Mouse (Mus musculus) kidney, postnatal 0 days (tissue): Measurements from ENCODE around the gene Tstd2. TPM values are rescaled to one million over a fixed set of nuclear protein-coding genes. Genes with fewer than 3 reads are reported as not detected.
A peak's percentile ranks its signal among the peaks of the same experiment; 100 is the strongest.

ENCODE experiments used
- ATAC-seq: fragments of 200-750 bp; cut with Nextera tagmentation; replicated peaks from 2 replicates; pipeline ENCODE4 v1.8.0; 2017; ENCODE audit warnings: low read depth, moderate number of reproducible peaks, moderate TSS enrichment, moderate library complexity; ENCODE audit not compliant: low FRiP score
- DNase-seq: peaks from one replicate; pipeline ENCODE4 v3.0.0-alpha.2; 2016; ENCODE audit warnings: low spot score
- H3K27ac ChIP-seq: fragments of 300-500 bp; sonication (generic); 2 replicates; pipeline ENCODE4 v1.5.1; 2014; ENCODE audit warnings: mild to moderate bottlenecking
- H3K27me3 ChIP-seq: fragments of 300-500 bp; sonication (generic); 2 replicates; pipeline ENCODE4 v1.6.1; 2014; ENCODE audit warnings: low read length, mixed read lengths; ENCODE audit not compliant: insufficient read depth
- H3K36me3 ChIP-seq: fragments of 300-500 bp; sonication (generic); 2 replicates; pipeline ENCODE4 v1.6.1; 2014; ENCODE audit warnings: low read length, mixed read lengths; ENCODE audit not compliant: insufficient read depth
- H3K4me1 ChIP-seq: fragments of 300-500 bp; sonication (generic); replicated peaks from 2 replicates; pipeline ENCODE4 v1.6.1; 2014; ENCODE audit warnings: antibody characterized with exemption, low read length, mixed read lengths; ENCODE audit not compliant: insufficient read depth
- H3K4me2 ChIP-seq: fragments of 300-500 bp; sonication (generic); 2 replicates; pipeline ENCODE4 v1.6.1; 2014; ENCODE audit warnings: mild to moderate bottlenecking, low read length, moderate library complexity, mixed read lengths
- H3K4me3 ChIP-seq: fragments of 300-500 bp; sonication (generic); replicated peaks from 2 replicates; pipeline ENCODE4 v1.5.1; 2014; ENCODE audit warnings: low read depth, low read length
- H3K9ac ChIP-seq: fragments of 300-500 bp; sonication (generic); 2 replicates; pipeline ENCODE4 v1.6.1; 2014; ENCODE audit warnings: low read depth, low read length
- H3K9me3 ChIP-seq: fragments of 300-500 bp; sonication (generic); replicated peaks from 2 replicates; pipeline ENCODE4 v1.6.1; 2016; ENCODE audit warnings: low read length, inconsistent platforms, mixed read lengths
- CTCF ChIP-seq: IDR thresholded peaks from 2 replicates; pipeline ENCODE4 v1.5.1; 2016; ENCODE audit warnings: antibody characterized with exemption, low read depth, mild to moderate bottlenecking, moderate library complexity
- WGBS: fragments of 180-500 bp; shearing (Covaris S2); extraction: QIAGEN DNeasy Blood & Tissue Kit; methylation state at CpG from one replicate; pipeline ENCODE4 v1.1.7; 2014; 5-methylcytosine and 5-hydroxymethylcytosine counted together
- polyA plus RNA-seq: library from polyadenylated mRNA; unstranded; fragments of >200 nt; fragmentation: Nextera tagmentation; extraction: Ambion mirVana; gene quantifications from 2 replicates; pipeline ENCODE4 v1.2.1, GENCODE M21; 2015

The Tstd2 gene
- polyA plus RNA-seq, 1 experiment from 2014 or later = 23.5 TPM

DNA sequence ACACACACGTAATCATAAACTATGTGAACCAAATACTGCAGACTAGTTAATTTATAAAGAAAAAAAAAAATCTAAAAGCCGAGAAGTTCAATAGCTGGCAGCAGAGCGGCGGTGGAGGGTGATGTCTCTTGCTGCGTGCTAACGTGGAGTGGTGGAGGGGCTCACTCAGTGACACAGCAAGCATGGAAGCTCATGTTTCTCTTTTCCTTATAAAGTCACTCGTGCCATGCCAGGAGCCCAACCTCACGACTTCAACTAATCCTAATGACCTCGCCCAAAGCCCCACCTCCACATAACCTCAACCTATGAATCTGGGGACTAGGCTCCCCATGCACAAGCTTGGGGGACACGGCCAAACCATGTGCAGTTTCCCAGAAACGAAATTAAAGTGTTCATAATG, 55.9 kb downstream of the Tstd2 start:
- DNase-seq (peak; percentile 24), ATAC-seq (no peak)
- Histone ChIP-seq H3K4me1 (peaks cover 11% of the 10 kb centered on the region; the same call in 1 of the 2 replicates), H3K27me3 (no peaks in the 10 kb centered on the region), H3K4me2 (no peak overlapping the region), H3K4me3 (no peak overlapping the region), H3K9me3 (no peaks in the 10 kb centered on the region), H3K36me3 (no peaks in the 10 kb centered on the region), H3K9ac (no peak overlapping the region), H3K27ac (no peak overlapping the region)
- no peak for TF ChIP-seq CTCF
- WGBS = 49% methylated on average over 11 of the region's 11 CpGs

DNA sequence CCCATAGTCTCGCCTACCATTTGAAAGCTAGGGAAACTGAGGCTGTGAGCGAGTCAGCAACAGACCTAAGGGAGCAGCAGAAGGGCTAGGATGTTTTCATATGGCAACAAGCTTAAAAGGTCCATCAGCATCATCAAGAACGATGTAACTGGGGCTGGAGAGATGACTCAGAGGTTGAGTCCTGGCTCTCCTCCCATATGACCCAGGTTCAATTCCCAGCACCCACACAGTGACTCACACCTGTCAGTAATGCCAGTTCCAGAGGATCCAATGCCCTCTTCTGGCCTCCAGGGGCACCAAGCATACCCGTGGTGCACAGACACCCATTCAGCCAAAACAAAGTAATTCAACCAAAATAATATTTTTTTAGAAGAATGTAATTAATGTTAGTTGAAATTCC, 58.2 kb downstream of the Tstd2 start:
- ATAC-seq (no peak), DNase-seq (no peak)
- H3K27ac ChIP-seq = no peak overlapping the region
- peaks cover 5% of the 10 kb centered on the region; the same call in 1 of the 2 replicates for H3K4me1 ChIP-seq
- H3K4me3 ChIP-seq = no peak overlapping the region
- H3K27me3 ChIP-seq = no peaks in the 10 kb centered on the region
- TF ChIP-seq CTCF = no peak
- no peaks in the 10 kb centered on the region for H3K9me3 ChIP-seq
- no peak overlapping the region for H3K9ac ChIP-seq
- H3K36me3 ChIP-seq = no peaks in the 10 kb centered on the region
- no peak overlapping the region for H3K4me2 ChIP-seq
- WGBS = 85% methylated on average over 4 of the region's 4 CpGs

DNA sequence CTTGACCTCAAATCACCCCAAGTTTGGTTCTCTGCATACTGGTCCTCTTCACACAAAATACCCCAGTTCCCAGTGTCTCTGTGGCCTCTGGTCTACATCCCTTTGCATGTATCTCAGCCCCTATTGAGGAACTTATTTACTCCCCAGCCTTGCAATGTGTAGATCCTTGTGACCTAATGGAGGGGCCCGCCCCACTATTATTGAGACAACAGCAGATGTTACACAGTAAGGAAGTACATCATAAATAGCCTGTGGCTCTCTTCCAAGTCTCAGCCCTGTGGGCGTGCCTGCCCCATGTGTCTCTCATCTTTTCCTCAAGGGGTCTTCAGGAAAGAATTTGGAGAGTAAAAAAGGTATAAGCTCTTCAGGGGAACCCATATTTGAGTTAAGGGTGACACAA, 61.6 kb downstream of the Tstd2 start:
- ATAC-seq (no peak), DNase-seq (peak; percentile 46)
- Histone ChIP-seq H3K9me3 (no peaks in the 10 kb centered on the region), H3K4me2 (no peak overlapping the region), H3K36me3 (no peaks in the 10 kb centered on the region), H3K4me3 (no peak overlapping the region), H3K4me1 (no peaks in the 10 kb centered on the region), H3K9ac (no peak overlapping the region), H3K27ac (no peak overlapping the region), H3K27me3 (no peaks in the 10 kb centered on the region)
- 50% methylated on average over 2 of the region's 2 CpGs for WGBS
- no peak for TF ChIP-seq CTCF

DNA sequence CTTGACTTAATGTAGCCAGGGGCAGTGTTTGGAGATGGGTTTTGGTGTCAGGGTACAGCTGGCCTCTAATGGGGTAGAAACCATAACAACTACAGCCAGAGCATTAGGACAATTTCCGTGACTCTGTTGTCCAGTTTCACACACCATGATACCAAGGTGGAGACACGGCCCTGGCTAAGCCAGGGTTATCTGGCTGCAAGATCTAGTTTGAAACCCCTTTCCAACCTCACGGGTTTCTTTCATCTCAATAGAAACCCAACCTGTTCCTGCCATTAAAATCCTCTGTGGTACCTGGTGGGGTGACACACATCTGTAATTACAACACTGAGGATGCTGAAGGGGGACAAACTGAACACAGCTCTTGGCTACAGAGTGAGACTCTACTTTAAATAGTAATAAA, 62.8 kb downstream of the Tstd2 start:
- H3K4me1 ChIP-seq = no peaks in the 10 kb centered on the region
- no peak overlapping the region for H3K4me2 ChIP-seq
- no peak for TF ChIP-seq CTCF
- H3K36me3 ChIP-seq = no peaks in the 10 kb centered on the region
- no peak for DNase-seq
- H3K4me3 ChIP-seq = no peak overlapping the region
- H3K9me3 ChIP-seq = no peaks in the 10 kb centered on the region
- no peaks in the 10 kb centered on the region for H3K27me3 ChIP-seq
- no peak overlapping the region for H3K27ac ChIP-seq
- H3K9ac ChIP-seq = no peak overlapping the region
- 73% methylated on average over 3 of the region's 3 CpGs for WGBS
- ATAC-seq = no peak

DNA sequence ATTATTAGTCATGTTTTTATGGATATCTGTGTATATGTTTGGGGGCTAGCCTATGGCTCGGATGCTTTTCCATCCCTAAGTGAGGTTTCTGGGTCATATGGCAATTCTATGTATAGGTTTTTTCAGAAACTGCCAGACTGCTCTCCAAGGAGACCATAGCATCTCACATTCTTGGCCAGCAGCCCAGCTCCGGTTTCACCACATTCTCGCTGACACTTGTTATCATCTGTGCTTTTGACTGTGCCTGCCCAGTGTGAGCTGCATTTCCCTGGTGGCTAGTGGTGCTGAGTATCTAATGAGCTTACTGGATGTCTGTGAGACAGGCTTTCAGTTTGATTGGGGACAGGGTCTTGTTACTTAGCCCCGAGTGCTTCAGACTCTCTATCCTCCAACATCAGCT, 64.8 kb downstream of the Tstd2 start:
- Histone ChIP-seq H3K9ac (no peak overlapping the region), H3K27me3 (no peaks in the 10 kb centered on the region), H3K4me2 (no peak overlapping the region), H3K27ac (no peak overlapping the region), H3K36me3 (no peaks in the 10 kb centered on the region), H3K4me3 (no peak overlapping the region), H3K9me3 (no peaks in the 10 kb centered on the region), H3K4me1 (no peaks in the 10 kb centered on the region)
- WGBS = 47% methylated on average over 4 of the region's 4 CpGs
- ATAC-seq (no peak), DNase-seq (no peak)
- no peak for TF ChIP-seq CTCF

DNA sequence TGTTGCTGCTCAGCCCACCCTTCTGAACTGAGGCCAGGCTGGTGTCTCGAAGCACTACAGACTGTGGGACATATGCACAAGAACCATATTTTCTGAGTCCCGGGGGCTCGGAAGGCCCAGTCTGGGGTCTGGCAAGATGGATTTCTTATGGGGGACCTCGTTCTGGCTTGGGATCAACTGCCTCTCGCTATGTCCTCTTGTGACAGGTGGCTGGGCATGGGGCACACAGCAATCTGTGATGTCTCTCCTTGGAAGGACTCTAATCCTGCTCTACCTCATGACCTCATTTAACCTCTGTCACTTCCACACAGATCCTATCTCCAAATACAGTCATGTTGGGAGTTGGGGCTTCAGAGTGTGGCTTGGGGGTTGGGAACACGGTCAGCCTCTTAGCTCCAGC, 65.9 kb downstream of the Tstd2 start:
- ATAC-seq (no peak), DNase-seq (no peak)
- no peak overlapping the region for H3K9ac ChIP-seq
- no peaks in the 10 kb centered on the region for H3K36me3 ChIP-seq
- 79% methylated on average over 6 of the region's 6 CpGs for WGBS
- H3K4me2 ChIP-seq = no peak overlapping the region
- H3K27ac ChIP-seq = no peak overlapping the region
- no peak for TF ChIP-seq CTCF
- H3K4me3 ChIP-seq = no peak overlapping the region
- no peaks in the 10 kb centered on the region for H3K4me1 ChIP-seq
- H3K9me3 ChIP-seq = no peaks in the 10 kb centered on the region
- no peaks in the 10 kb centered on the region for H3K27me3 ChIP-seq

DNA sequence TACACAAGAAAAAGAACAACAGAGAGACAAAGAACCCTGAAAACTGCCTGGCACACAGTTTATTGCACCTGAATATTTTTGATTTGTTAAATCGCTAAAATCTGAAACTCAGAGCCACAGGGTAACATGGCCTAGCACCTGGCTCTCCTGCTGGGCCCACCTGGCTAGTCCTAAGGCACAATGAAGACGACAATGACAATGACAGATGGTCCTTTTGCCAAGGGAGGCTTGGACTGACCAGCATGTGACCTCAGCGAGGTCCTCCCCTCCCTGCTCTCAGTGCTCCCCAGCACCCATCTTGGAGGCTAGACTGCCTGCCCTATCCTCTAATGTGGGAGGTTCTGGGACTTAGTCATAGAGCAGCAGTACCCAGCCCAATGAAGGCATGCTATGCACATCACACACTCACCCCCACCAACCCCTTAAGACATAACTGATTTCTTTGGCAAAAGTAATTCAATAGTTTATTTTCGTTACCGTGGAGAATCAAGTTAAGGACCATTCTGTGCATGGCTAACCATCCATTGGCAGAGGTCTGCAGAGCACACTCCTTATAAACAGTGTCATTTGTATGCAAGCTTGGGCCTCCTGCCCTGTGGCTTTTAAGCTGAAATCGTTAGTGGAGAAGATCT, 68.5 kb downstream of the Tstd2 start:
- Histone ChIP-seq H3K27me3 (no peaks in the 10 kb centered on the region), H3K4me3 (no peak overlapping the region), H3K4me1 (no peaks in the 10 kb centered on the region; the same call in 1 of the 2 replicates), H3K9ac (no peak overlapping the region), H3K36me3 (no peaks in the 10 kb centered on the region), H3K27ac (no peak overlapping the region; the same call in 1 of the 2 replicates), H3K9me3 (no peaks in the 10 kb centered on the region), H3K4me2 (no peak overlapping the region)
- no peak for TF ChIP-seq CTCF
- ATAC-seq (no peak), DNase-seq (peak; percentile 69)
- whole genome bisulfite sequencing = 38% methylated on average over 6 of the region's 6 CpGs
